Mouse (Mus musculus) kidney, embryonic 14.5 days (tissue): ENCODE results near the gene Coro1b. TPM values are rescaled to one million over a fixed set of nuclear protein-coding genes. Genes with fewer than 3 reads are reported as not detected.

Experiments
- ATAC-seq: fragments of 200-750 bp; cut with Nextera tagmentation; 2 replicates; pipeline ENCODE4 v1.8.0; 2017; ENCODE audit warnings: moderate number of reproducible peaks, mild to moderate bottlenecking, moderate TSS enrichment, moderate library complexity; ENCODE audit not compliant: low FRiP score, low TSS enrichment
- H3K27ac ChIP-seq: fragments of 300-500 bp; sonication (generic); 2 replicates; pipeline ENCODE4 v1.5.1; 2014; ENCODE audit warnings: low read depth, mild to moderate bottlenecking, low read length, moderate library complexity, mixed read lengths
- H3K27me3 ChIP-seq: fragments of 300-500 bp; sonication (generic); 2 replicates; pipeline ENCODE4 v1.6.1; 2014; ENCODE audit warnings: mild to moderate bottlenecking, low read length; ENCODE audit not compliant: control insufficient read depth, insufficient read depth
- H3K36me3 ChIP-seq: fragments of 300-500 bp; sonication (generic); 2 replicates; pipeline ENCODE4 v1.6.1; 2014; ENCODE audit warnings: low read length, mixed read lengths; ENCODE audit not compliant: control insufficient read depth, insufficient read depth
- H3K4me1 ChIP-seq: fragments of 300-500 bp; sonication (generic); 2 replicates; pipeline ENCODE4 v1.6.1; 2014; ENCODE audit warnings: low read length, mixed read lengths; ENCODE audit not compliant: control insufficient read depth, insufficient read depth
- H3K4me2 ChIP-seq: fragments of 300-500 bp; sonication (generic); replicated peaks from 2 replicates; pipeline ENCODE4 v1.6.1; 2014; ENCODE audit warnings: low read depth, mild to moderate bottlenecking, low read length
- H3K4me3 ChIP-seq: fragments of 300-500 bp; sonication (generic); 2 replicates; pipeline ENCODE4 v1.5.1; 2014; ENCODE audit warnings: mild to moderate bottlenecking, low read length
- H3K9ac ChIP-seq: fragments of 300-500 bp; sonication (generic); 2 replicates; pipeline ENCODE4 v1.6.1; 2014; ENCODE audit warnings: low read depth, mild to moderate bottlenecking, low read length, moderate library complexity
- H3K9me3 ChIP-seq: fragments of 300-500 bp; sonication (generic); 2 replicates; pipeline ENCODE4 v1.6.1; 2016; ENCODE audit warnings: low read length; ENCODE audit not compliant: control insufficient read depth
- WGBS: fragments of 180-500 bp; shearing (Covaris S2); extraction: QIAGEN DNeasy Blood & Tissue Kit; methylation state at CpG from one replicate; pipeline ENCODE4 v1.1.7; 2014; 5-methylcytosine and 5-hydroxymethylcytosine counted together
- polyA plus RNA-seq: library from polyadenylated mRNA; unstranded; fragments of >200 nt; fragmentation: Nextera tagmentation; extraction: Ambion mirVana; gene quantifications from 2 replicates; pipeline ENCODE4 v1.2.1, GENCODE M21; 2014

Gene Coro1b
- polyA plus RNA-seq, 1 experiment from 2014 or later: 156 TPM

DNA sequence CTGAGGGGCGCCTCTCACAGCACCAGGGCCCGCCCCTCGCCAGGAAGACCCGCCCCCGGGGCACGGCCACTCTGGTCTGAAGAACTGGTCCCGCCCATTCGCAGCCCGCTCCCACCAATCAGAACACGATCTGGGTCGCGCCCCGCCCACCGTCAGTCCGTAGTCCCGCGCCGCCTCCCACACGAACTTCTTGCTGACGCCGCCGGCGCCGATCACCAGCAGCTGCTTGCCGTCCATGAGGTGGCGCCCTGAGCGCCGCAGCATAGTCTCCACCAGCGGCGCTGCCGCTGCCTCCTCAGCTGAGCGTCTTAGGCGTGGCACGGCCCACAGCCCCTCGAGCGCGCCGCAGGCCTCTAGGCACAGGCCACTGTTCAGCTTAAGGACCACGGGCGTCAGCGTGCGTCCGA is 21.0 kb downstream of the Coro1b start:
- under 1% methylated on average over 43 of the region's 43 CpGs for WGBS
- ATAC-seq: peak; percentile 94

DNA sequence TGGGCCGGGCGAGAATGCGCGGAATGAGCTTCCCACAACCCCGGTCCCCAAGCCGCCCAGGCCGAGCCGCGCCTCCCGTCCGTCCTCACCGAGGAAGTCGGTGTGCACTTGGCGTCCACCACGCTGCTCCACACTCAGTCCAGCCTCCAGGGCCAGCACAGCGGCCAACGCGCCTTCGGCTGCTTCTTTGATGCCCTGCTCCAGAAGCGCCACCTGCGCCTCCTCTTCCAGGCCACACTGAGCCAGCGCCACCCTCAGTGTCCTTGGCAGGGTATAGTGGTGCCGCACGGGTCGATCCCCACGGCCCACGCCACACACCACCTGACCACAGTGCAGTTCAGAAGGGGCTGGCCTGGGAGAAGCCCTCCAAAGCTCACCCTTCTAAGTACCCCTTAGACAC is 21.4 kb downstream of the Coro1b start:
- Histone ChIP-seq H3K4me3 (peak overlapping the region; percentile 44), H3K27ac (peak overlapping the region; percentile 88), H3K9ac (peak overlapping the region; percentile 78), H3K4me2 (peak overlapping the region; percentile 77), H3K36me3 (no peaks in the 10 kb centered on the region), H3K9me3 (no peaks in the 10 kb centered on the region), H3K27me3 (no peaks in the 10 kb centered on the region), H3K4me1 (peaks cover 10% of the 10 kb centered on the region)
- ATAC-seq: peak; percentile 22; the same call in 1 of the 2 replicates
- 8% methylated on average over 27 of the region's 27 CpGs for WGBS

More for the DNA sequence above, 21.0 kb downstream of the Coro1b start:
- Histone ChIP-seq H3K4me1 (peaks cover 10% of the 10 kb centered on the region), H3K9ac (peak overlapping the region; percentile 78), H3K4me2 (peak overlapping the region; percentile 77), H3K27ac (peak overlapping the region; percentile 88), H3K9me3 (no peaks in the 10 kb centered on the region), H3K36me3 (no peaks in the 10 kb centered on the region), H3K4me3 (peak overlapping the region; percentile 44), H3K27me3 (no peaks in the 10 kb centered on the region)

DNA sequence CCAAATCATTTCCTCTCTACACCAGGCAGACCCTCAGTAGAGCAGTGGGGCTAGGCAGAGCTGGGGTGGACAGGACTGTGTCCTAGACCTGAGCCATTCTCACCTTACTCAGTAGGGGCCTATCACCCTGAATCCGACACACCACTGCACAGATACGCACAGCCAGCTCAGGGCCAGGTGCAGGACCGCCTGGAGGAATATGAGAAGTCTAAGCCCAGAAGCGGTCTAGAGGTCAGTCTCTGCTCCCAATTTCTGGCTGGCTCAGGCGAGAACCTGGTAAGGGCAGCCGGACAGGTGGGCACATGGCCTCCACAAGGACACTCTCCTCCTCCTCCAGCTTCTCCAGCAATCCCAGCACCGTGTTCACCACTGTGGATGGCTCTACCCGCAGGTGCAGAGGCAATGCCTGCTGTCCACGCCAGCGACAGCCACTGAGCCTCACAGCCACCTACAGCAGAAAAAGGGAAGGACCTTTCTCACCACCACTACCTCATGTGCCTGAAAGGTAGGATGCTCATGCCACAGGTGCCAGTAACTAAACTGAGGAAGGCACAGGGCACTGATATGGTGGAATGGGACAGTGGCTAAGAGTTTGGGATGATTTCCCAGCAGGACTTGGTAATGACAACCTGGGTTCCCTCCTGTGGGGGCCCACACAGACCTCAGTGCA is 22.4 kb downstream of the Coro1b start:
- WGBS: 81% methylated on average over 10 of the region's 10 CpGs
- peaks cover 19% of the 10 kb centered on the region for H3K4me1 ChIP-seq
- 0 out of 2 replicates have a peak overlapping the region, but pooled peaks have one; percentile 23 for H3K9ac ChIP-seq
- H3K27ac ChIP-seq: no peak overlapping the region
- H3K36me3 ChIP-seq: no peaks in the 10 kb centered on the region
- no peak for ATAC-seq
- no peak overlapping the region for H3K4me3 ChIP-seq
- H3K9me3 ChIP-seq: no peaks in the 10 kb centered on the region
- H3K4me2 ChIP-seq: no peak overlapping the region
- no peaks in the 10 kb centered on the region for H3K27me3 ChIP-seq

DNA sequence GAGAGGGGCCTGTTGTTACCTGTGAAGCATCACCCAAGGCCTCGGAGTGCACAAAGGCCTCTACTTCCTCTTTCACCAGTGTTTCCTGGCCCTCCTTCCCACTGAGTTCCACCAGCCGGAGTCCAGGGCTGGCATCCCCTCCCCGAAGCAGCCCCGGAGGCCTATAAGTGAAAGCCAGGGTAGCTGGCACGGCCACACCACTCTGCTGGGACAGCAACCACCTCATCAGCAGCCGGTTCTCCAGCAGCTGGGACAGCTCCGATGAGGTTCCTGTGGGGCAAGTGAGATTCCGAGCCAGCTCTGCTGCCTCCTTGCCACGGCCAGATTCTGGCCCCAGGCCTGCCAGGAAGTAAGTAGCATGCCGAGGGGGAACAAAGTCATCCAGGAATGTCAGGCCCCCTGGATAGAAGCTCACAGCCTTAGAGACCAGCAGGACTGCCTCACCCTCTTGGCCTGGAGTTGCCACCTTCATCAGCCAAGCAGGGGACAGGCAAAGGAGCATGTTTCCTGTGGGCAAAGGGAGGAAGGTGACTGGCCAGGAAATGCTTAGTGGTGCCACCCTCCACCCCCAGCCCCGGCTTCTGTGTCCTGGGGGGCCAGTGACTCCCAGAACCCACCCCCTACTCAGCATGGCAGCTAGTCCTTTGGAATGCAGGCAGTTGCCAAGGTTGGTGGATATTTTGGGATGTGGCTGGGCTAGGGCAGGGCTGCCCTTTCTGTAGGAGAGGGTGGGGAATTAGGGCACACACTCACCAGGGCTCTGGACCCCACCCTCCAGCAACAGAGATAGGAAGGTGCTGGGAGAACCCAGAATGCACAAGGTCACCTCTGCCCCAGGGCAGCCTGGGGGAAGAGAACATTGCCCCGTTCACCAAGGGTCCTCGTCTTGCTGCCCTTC is 23.2 kb downstream of the Coro1b start:
- H3K27ac ChIP-seq: no peak overlapping the region
- H3K9ac ChIP-seq: 0 out of 2 replicates have a peak overlapping the region, but pooled peaks have one; percentile 23
- H3K27me3 ChIP-seq: 0 out of 2 replicates have a peak, but pooled peaks cover 3% of the 10 kb centered on the region
- peaks cover 21% of the 10 kb centered on the region for H3K4me1 ChIP-seq
- no peaks in the 10 kb centered on the region for H3K36me3 ChIP-seq
- no peaks in the 10 kb centered on the region for H3K9me3 ChIP-seq
- no peak overlapping the region for H3K4me2 ChIP-seq
- ATAC-seq: no peak
- 74% methylated on average over 13 of the region's 13 CpGs for WGBS
- no peak overlapping the region for H3K4me3 ChIP-seq

DNA sequence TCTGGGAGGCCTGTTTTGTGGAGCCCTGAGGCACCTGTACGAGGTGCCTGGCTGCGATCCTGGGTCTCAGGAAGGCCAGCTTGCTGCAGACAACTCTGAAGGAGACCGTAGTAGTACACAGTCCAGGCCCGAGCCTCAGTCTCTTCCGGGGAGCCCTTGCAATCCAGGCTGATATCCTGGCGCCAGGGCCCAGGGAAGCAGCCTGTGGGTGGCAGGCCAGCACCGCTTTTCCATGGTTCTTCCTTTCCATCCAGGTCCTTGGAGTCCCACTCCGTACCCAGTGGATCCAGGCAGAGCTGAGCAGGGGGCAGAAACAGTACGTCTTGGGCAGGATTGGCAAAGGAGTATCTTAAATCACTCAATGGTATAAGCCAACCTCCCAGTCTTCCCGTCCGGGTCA is 24.5 kb downstream of the Coro1b start:
- Histone ChIP-seq H3K36me3 (no peaks in the 10 kb centered on the region), H3K27me3 (0 out of 2 replicates have a peak, but pooled peaks cover 3% of the 10 kb centered on the region), H3K9me3 (no peaks in the 10 kb centered on the region), H3K9ac (no peak overlapping the region; the same call in 1 of the 2 replicates), H3K4me2 (no peak overlapping the region), H3K27ac (no peak overlapping the region), H3K4me1 (peaks cover 21% of the 10 kb centered on the region), H3K4me3 (no peak overlapping the region)
- ATAC-seq: no peak
- WGBS: 48% methylated on average over 11 of the region's 11 CpGs

DNA sequence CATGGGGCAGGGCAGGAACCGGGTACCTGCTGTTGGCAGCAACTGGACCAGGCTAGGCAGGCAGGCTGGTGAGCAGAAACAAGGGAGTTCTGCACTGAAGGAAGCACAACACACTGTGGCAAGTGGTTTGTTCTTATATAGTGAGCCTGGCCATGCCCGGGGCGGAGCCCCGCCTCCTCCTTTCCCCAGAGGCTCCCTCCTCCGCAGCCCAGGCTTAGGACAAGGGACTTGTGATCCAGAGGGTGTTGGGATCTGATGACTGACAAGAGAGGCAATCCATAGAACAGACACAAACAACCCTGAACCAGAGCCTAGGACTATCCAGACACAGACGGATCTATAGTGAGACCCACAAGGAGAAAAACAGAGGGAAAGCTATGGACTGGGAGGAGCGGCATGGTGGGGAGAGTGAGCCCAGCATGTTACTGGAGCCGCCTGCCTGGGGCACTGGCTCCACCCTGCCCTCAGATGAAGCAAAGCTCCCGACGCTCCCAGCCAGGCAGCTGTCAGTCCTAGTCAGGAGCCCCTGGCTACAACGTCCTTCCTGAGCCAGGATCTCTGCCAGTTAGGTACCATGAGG is 27.0 kb downstream of the Coro1b start, which contains the start of gene Carns1:
Gene Carns1, minus strand, starts transcription at position 112 of the 580 bp plus-strand sequence.
- Histone ChIP-seq H3K27ac (no peak within 1 kb of the TSS), H3K36me3 (no peaks in the 10 kb centered on the region), H3K9me3 (no peaks in the 10 kb centered on the region), H3K4me3 (0 out of 2 replicates have a peak within 1 kb of the TSS, but pooled peaks have one; percentile 8), H3K4me2 (peak within 1 kb of the TSS; percentile 41), H3K9ac (peak within 1 kb of the TSS; percentile 32; the same call in 1 of the 2 replicates), H3K27me3 (0 out of 2 replicates have a peak, but pooled peaks cover 3% of the 10 kb centered on the region), H3K4me1 (peaks cover 14% of the 10 kb centered on the region)
- peak; percentile 44; the same call in 1 of the 2 replicates for ATAC-seq
- WGBS: 5% methylated on average over 11 of the region's 11 CpGs

DNA sequence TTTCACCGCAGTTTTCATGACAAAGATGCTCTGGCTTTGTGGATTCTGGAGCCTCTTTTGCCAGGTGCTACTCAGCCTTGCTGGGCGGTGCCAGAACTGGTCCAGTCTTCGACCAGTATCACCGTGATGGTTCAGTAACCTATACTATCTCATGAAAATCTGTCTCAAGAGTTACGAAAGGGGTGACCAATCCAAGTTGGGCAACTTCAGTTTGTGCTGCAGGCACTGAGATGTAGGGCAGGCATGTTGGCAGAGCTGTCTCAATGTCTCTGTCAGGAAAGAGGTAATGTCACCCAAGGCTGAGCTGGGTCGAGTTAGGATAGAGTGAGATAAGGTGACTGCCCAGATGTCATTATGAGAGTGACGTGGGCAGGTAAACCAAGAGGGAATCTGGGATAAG is 32.0 kb downstream of the Coro1b start:
- Histone ChIP-seq H3K4me1 (peaks cover 15% of the 10 kb centered on the region), H3K27me3 (0 out of 2 replicates have a peak, but pooled peaks cover 3% of the 10 kb centered on the region), H3K4me2 (no peak overlapping the region), H3K9me3 (no peaks in the 10 kb centered on the region), H3K27ac (no peak overlapping the region), H3K4me3 (no peak overlapping the region), H3K9ac (no peak overlapping the region), H3K36me3 (no peaks in the 10 kb centered on the region)
- 85% methylated on average over 7 of the region's 7 CpGs for WGBS
- ATAC-seq: no peak

DNA sequence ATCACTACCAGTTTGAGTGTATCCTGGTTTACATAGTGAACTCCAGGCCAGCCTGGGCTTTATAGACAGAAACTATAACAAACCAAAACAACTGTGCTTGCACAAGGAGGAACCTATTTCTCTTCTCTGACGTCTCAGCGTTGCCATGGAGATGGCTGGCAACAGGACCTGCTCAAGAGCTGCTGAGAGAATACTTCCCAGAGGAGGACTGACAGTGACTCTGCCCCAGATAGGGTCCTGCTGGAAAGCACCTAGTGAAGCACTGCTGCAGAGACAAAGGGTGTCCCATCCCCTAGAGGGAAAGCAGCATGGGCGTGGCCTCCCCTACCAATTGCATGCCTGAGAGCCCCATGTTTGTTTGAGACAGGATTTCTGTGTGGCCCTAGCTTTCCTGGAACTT is 33.5 kb downstream of the Coro1b start:
- H3K27ac ChIP-seq: no peak overlapping the region
- H3K36me3 ChIP-seq: no peaks in the 10 kb centered on the region
- H3K4me1 ChIP-seq: peaks cover 12% of the 10 kb centered on the region
- no peaks in the 10 kb centered on the region for H3K9me3 ChIP-seq
- no peak overlapping the region for H3K4me3 ChIP-seq
- H3K4me2 ChIP-seq: no peak overlapping the region
- no peaks in the 10 kb centered on the region for H3K27me3 ChIP-seq
- no peak overlapping the region for H3K9ac ChIP-seq
- peak; percentile 32; the same call in 1 of the 2 replicates for ATAC-seq
- WGBS: 53% methylated on average over 3 of the region's 3 CpGs
